Mouse (Mus musculus) cerebellum, adult 2 months (tissue): ENCODE measurements around the gene Prdm11. TPM values are rescaled to one million over a fixed set of nuclear protein-coding genes. Genes with fewer than 3 reads are reported as not detected.
A peak's percentile ranks its signal among the peaks of the same experiment; 100 is the strongest.

Experiments used
- DNase-seq, 2 experiments: peaks; one replicate each; pipeline ENCODE4 v3.0.0; 2021
- H3K27ac ChIP-seq: fragments of 200-500 bp; 2 replicates; pipeline ENCODE4 v1.5.1; 2012; ENCODE audit warnings: low read length, control low read depth, inconsistent platforms; ENCODE audit not compliant: insufficient read depth
- H3K27me3 ChIP-seq: fragments of 200-500 bp; 2 replicates; pipeline ENCODE4 v1.6.1; 2012; ENCODE audit warnings: inconsistent platforms, mild to moderate bottlenecking, low read length, moderate library complexity; ENCODE audit not compliant: control insufficient read depth, insufficient read depth
- H3K4me1 ChIP-seq: fragments of 200-500 bp; 2 replicates; pipeline ENCODE4 v1.6.1; 2011; ENCODE audit warnings: low read length; ENCODE audit not compliant: control insufficient read depth, insufficient read depth
- H3K4me3 ChIP-seq: fragments of 200-500 bp; replicated peaks from 2 replicates; pipeline ENCODE3; 2011; ENCODE audit warnings: mild to moderate bottlenecking, low read depth, low read length, control low read depth; ENCODE audit not compliant: insufficient read depth
- CTCF ChIP-seq: fragments of 200-500 bp; IDR thresholded peaks from 2 replicates; pipeline ENCODE4 v1.5.1; 2011; ENCODE audit warnings: low read depth, mild to moderate bottlenecking, control low read depth, low read length, moderate library complexity, borderline replicate concordance; ENCODE audit not compliant: insufficient read depth
- POLR2A ChIP-seq: fragments of 200-500 bp; IDR thresholded peaks from 2 replicates; pipeline ENCODE4 v1.6.1; 2011; ENCODE audit warnings: low read length, control low read depth, borderline replicate concordance; ENCODE audit not compliant: insufficient read depth
- WGBS: fragments of 180-500 bp; shearing (Covaris S2); methylation state at CpG from one replicate; pipeline ENCODE4 v1.1.7; 2018; 5-methylcytosine and 5-hydroxymethylcytosine counted together
- polyA plus RNA-seq: library from polyadenylated mRNA; depleted of rRNA; stranded (reverse); fragments of >200 nt; gene quantifications from 2 replicates; pipeline ENCODE4 v1.2.3, GENCODE M21; 2012

Prdm11 gene
- polyA plus RNA-seq, 1 experiment, result 10.3 TPM

DNA sequence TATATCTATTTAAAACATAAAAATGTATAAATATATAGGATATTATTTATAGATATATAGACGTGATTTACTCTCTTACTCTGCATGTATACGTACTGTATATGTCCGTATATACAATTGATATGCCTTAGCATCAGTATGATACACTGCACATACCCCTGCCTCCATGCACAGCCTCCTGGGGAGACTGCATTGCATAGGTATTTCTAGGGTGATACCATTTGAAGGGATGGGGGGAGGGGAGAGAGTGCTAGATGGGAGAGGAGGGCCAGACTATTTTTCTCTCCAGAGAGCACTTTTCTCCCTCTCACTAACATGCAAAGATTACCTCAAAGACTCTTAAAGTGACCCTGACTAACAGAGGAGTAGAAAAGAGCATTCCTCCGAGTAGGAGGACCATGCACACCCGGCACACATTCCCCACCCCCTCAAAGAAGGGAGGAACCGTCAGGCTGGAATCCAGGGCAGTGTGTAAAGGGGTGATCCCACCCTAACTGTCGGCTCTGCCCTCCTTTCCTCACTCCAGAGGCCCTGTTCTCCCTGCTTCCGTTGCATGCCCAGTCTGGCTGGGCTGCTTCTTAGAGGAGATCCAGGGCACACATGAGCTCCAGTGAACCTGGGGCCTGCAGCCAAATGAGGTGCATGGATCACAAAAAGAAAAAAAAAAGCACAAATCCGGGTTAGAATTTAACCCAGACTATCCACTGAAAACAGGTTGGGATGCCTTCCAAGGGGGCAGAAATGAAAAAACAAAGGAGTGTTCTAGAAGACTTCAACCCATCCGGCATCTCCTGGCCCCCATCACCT, 78.7 kb downstream of the Prdm11 start:
- Histone ChIP-seq H3K27ac (no peak overlapping the region), H3K4me1 (peaks cover 7% of the 10 kb centered on the region), H3K27me3 (no peaks in the 10 kb centered on the region), H3K4me3 (no peak overlapping the region)
- TF ChIP-seq POLR2A (no peak), CTCF (no peak)
- WGBS, result 56% methylated on average over 10 of the region's 10 CpGs
- no peak for DNase-seq

GRCm38 (mm10) chr2:92966257-92966656, 79.7 kb downstream of the Prdm11 start:
- peaks cover 3% of the 10 kb centered on the region; the same call in 1 of the 2 replicates for H3K4me1 ChIP-seq
- WGBS, result 67% methylated on average over 8 of the region's 8 CpGs

GRCm38 (mm10) chr2:92964345-92964744, 81.6 kb downstream of the Prdm11 start:
- WGBS, result 98% methylated on average over 1 of the region's 1 CpGs
- Histone ChIP-seq H3K27me3 (no peaks in the 10 kb centered on the region), H3K4me1 (peaks cover 3% of the 10 kb centered on the region; the same call in 1 of the 2 replicates), H3K27ac (no peak overlapping the region), H3K4me3 (no peak overlapping the region)
- TF ChIP-seq POLR2A (no peak), CTCF (no peak)
- DNase-seq, result no peak

More at GRCm38 (mm10) chr2:92966257-92966656, 79.7 kb downstream of the Prdm11 start:
- Histone ChIP-seq H3K27me3 (no peaks in the 10 kb centered on the region), H3K4me3 (no peak overlapping the region), H3K27ac (no peak overlapping the region)
- TF ChIP-seq CTCF, result 0 out of 2 replicates have a peak, but pooled peaks have one; percentile 10
- TF ChIP-seq POLR2A, result no peak
- no peak for DNase-seq

- Histone ChIP-seq H3K27me3 (no peaks in the 10 kb centered on the region), H3K4me1 (peaks cover 10% of the 10 kb centered on the region; the same call in 1 of the 2 replicates), H3K4me3 (no peak overlapping the region), H3K27ac (no peak overlapping the region)
- DNase-seq, result no peak
- TF ChIP-seq POLR2A (no peak), CTCF (no peak)
- WGBS, result 12% methylated on average over 4 of the region's 4 CpGs
Measured at GRCm38 (mm10) chr2:92958640-92959039, 87.3 kb downstream of the Prdm11 start.

DNA sequence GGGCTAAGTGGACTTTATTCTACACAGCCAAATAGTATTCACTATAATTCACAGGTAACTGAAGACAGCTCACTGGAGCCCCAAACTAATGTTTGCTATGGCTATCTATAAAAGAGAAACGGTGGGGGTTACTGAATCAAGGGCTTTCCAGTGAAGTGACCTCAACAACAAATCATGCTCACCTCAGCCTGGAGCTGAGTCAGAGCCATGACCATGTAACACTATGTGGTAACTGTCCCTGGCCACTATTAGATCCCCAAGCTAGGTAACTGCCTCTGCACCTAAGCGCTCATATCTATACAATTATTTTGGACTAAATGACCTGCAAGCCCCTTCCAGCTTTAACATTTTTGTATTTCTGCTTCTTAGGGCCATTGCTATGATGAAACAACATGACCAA, 89.0 kb downstream of the Prdm11 start:
- Histone ChIP-seq H3K4me1 (peaks cover 16% of the 10 kb centered on the region), H3K27me3 (no peaks in the 10 kb centered on the region), H3K27ac (no peak overlapping the region), H3K4me3 (no peak overlapping the region)
- DNase-seq, result no peak
- WGBS, result 92% methylated on average over 2 of the region's 2 CpGs
- TF ChIP-seq CTCF, result no peak
- no peak for TF ChIP-seq POLR2A

DNA sequence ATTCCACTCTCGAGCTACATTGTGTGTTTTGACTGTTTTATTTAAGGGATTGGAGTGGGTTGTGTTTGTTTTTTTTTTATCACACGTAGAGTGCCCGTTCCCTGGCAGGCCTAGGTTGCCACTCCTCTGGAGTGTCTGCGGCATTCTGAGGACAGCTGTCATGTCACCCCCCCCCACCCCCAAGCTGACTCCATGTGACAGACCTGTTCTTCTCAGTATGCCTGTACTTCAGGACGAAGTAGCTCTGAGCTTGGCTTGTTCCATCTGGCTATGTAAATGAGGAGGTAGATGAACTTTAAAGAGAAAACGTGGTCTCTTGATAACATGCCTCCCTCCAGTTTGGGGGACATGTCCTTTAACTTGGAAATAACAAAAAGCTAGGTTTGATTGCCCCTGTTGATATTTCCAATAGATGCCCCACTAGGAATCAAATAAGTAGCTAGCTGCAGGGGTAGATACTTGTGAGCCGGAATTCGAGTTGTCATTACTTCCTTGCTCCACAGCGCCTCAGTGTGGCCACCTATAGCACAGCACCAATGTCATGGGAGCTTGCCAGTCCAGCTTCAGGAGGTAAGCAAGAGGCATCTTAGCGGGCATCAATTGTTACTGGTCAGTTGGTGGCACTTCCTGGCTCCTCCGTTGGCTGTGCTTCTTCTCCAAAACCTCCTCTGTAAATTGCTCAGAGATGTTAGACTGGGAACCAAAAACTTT, 91.4 kb downstream of the Prdm11 start:
- peak; percentile 87 to 94 for DNase-seq
- WGBS, result 22% methylated on average over 11 of the region's 11 CpGs
- H3K4me3 ChIP-seq, result no peak overlapping the region
- no peak overlapping the region for H3K27ac ChIP-seq
- no peak for TF ChIP-seq POLR2A
- peak; percentile 93 for TF ChIP-seq CTCF
- H3K4me1 ChIP-seq, result peaks cover 18% of the 10 kb centered on the region
- H3K27me3 ChIP-seq, result no peaks in the 10 kb centered on the region

GRCm38 (mm10) chr2:92953450-92953849, 92.5 kb downstream of the Prdm11 start:
- DNase-seq, result peak; percentile 85 to 86
- no peak for TF ChIP-seq POLR2A
- TF ChIP-seq CTCF, result no peak
- Histone ChIP-seq H3K4me3 (no peak overlapping the region), H3K27ac (peak overlapping the region; percentile 82), H3K27me3 (no peaks in the 10 kb centered on the region), H3K4me1 (peaks cover 28% of the 10 kb centered on the region)
- WGBS, result 17% methylated on average over 17 of the region's 17 CpGs

GRCm38 (mm10) chr2:92949518-92949917, 96.4 kb downstream of the Prdm11 start:
- Histone ChIP-seq H3K4me1 (peaks cover 46% of the 10 kb centered on the region), H3K27me3 (no peaks in the 10 kb centered on the region), H3K27ac (no peak overlapping the region), H3K4me3 (no peak overlapping the region)
- no peak for DNase-seq
- TF ChIP-seq CTCF (no peak), POLR2A (no peak)
- 52% methylated on average over 1 of the region's 1 CpGs for WGBS
